Mouse (Mus musculus) midbrain, embryonic 16.5 days (tissue): ENCODE results near the gene Smarcb1. TPM values are rescaled to one million over a fixed set of nuclear protein-coding genes. Genes with fewer than 3 reads are reported as not detected.
"Not testable (repeated sequence)": the region's sequence is repeated elsewhere in the genome, so short reads cannot be mapped to it uniquely, and the experiment has no call there.

Experiments
- ATAC-seq: fragments of 200-750 bp; cut with Nextera tagmentation; 2 replicates; pipeline ENCODE4 v1.8.0; 2017; ENCODE audit warnings: moderate TSS enrichment
- H3K27ac ChIP-seq: fragments of 300-500 bp; sonication (generic); 2 replicates; pipeline ENCODE4 v1.5.1; 2014; ENCODE audit warnings: mild to moderate bottlenecking, low read length, mixed read lengths
- H3K27me3 ChIP-seq: fragments of 300-500 bp; sonication (generic); 2 replicates; pipeline ENCODE4 v1.6.1; 2014; ENCODE audit warnings: low read depth, low read length, mixed read lengths; ENCODE audit not compliant: control insufficient read depth, insufficient read depth
- H3K36me3 ChIP-seq: fragments of 300-500 bp; sonication (generic); 2 replicates; pipeline ENCODE4 v1.6.1; 2014; ENCODE audit warnings: mild to moderate bottlenecking, low read length, moderate library complexity, mixed read lengths; ENCODE audit not compliant: control insufficient read depth, insufficient read depth
- H3K4me1 ChIP-seq: fragments of 300-500 bp; sonication (generic); 2 replicates; pipeline ENCODE4 v1.6.1; 2014; ENCODE audit warnings: mild to moderate bottlenecking, low read length, mixed read lengths; ENCODE audit not compliant: control insufficient read depth, insufficient read depth
- H3K4me2 ChIP-seq: fragments of 300-500 bp; sonication (generic); 2 replicates; pipeline ENCODE4 v1.6.1; 2014; ENCODE audit warnings: mild to moderate bottlenecking, low read length, mixed read lengths
- H3K4me3 ChIP-seq: fragments of 300-500 bp; sonication (generic); 2 replicates; pipeline ENCODE4 v1.5.1; 2014; ENCODE audit warnings: low read depth, mild to moderate bottlenecking, low read length, moderate library complexity, mixed read lengths
- H3K9ac ChIP-seq: fragments of 300-500 bp; sonication (generic); 2 replicates; pipeline ENCODE4 v1.6.1; 2014; ENCODE audit warnings: low read depth, low read length, mixed read lengths
- H3K9me3 ChIP-seq: fragments of 300-500 bp; sonication (generic); replicated peaks from 2 replicates; pipeline ENCODE4 v1.6.1; 2014; ENCODE audit warnings: mild to moderate bottlenecking, low read length, mixed read lengths; ENCODE audit not compliant: control insufficient read depth, poor library complexity, severe bottlenecking
- WGBS: fragments of 180-500 bp; shearing (Covaris S2); extraction: QIAGEN DNeasy Blood & Tissue Kit; methylation state at CpG from one replicate; pipeline ENCODE4 v1.1.7; 2014; 5-methylcytosine and 5-hydroxymethylcytosine counted together
- polyA plus RNA-seq: library from polyadenylated mRNA; unstranded; fragments of >200 nt; fragmentation: Nextera tagmentation; extraction: Ambion mirVana; gene quantifications from 2 replicates; pipeline ENCODE4 v1.2.1, GENCODE M21; 2015

Gene Smarcb1
- polyA plus RNA-seq, 1 experiment from 2014 or later = 262 TPM

- H3K27ac ChIP-seq = peak overlapping the region; percentile 83
- peaks cover 8% of the 10 kb centered on the region for H3K4me1 ChIP-seq
- peak overlapping the region; percentile 60 for H3K4me2 ChIP-seq
- no peaks in the 10 kb centered on the region for H3K27me3 ChIP-seq
- WGBS = 34% methylated on average over 10 of the region's 10 CpGs
- peak overlapping the region; percentile 61 for H3K9ac ChIP-seq
- no peaks in the 10 kb centered on the region for H3K36me3 ChIP-seq
- ATAC-seq = peak; percentile 8; the same call in 1 of the 2 replicates
- no peaks in the 10 kb centered on the region for H3K9me3 ChIP-seq
- peak overlapping the region; percentile 37 for H3K4me3 ChIP-seq
Observed at GRCm38 (mm10) chr10:75872025-75872914, 49.1 kb downstream of the Smarcb1 start.

GRCm38 (mm10) chr10:75861587-75861986, 59.8 kb downstream of the Smarcb1 start:
- Histone ChIP-seq H3K27ac (no peak overlapping the region), H3K36me3 (peaks cover 2% of the 10 kb centered on the region; the same call in 1 of the 2 replicates), H3K9me3 (no peaks in the 10 kb centered on the region), H3K27me3 (no peaks in the 10 kb centered on the region), H3K4me1 (peaks cover 27% of the 10 kb centered on the region), H3K9ac (no peak overlapping the region), H3K4me3 (no peak overlapping the region), H3K4me2 (no peak overlapping the region)
- no peak for ATAC-seq
- WGBS = 47% methylated on average over 5 of the region's 5 CpGs

GRCm38 (mm10) chr10:75860746-75861145, 60.7 kb downstream of the Smarcb1 start:
- Histone ChIP-seq H3K4me3 (peak overlapping the region; percentile 55; the same call in 1 of the 2 replicates), H3K9ac (no peak overlapping the region)

GRCm38 (mm10) chr10:75859786-75860470, 61.5 kb downstream of the Smarcb1 start, which contains the start of gene Mif:
Gene Mif, minus strand, starts transcription at chr10:75860240.
- peak within 1 kb of the TSS; percentile 73 for H3K9ac ChIP-seq
- not testable (repeated sequence) for H3K36me3 ChIP-seq, H3K27me3 ChIP-seq, H3K9me3 ChIP-seq
- WGBS = 0% methylated on average over 44 of the region's 46 CpGs
- H3K4me2 ChIP-seq = peak within 1 kb of the TSS; percentile 86
- peaks cover 27% of the 10 kb centered on the region for H3K4me1 ChIP-seq
- peak within 1 kb of the TSS; percentile 55 for H3K4me3 ChIP-seq
- peak within 1 kb of the TSS; percentile 90 for H3K27ac ChIP-seq
- peak; percentile 96 for ATAC-seq

More at GRCm38 (mm10) chr10:75860746-75861145, 60.7 kb downstream of the Smarcb1 start:
- Histone ChIP-seq H3K27ac (peak overlapping the region; percentile 90), H3K27me3 (no peaks in the 10 kb centered on the region), H3K9me3 (no peaks in the 10 kb centered on the region), H3K4me2 (peak overlapping the region; percentile 86), H3K4me1 (peaks cover 27% of the 10 kb centered on the region), H3K36me3 (peaks cover 2% of the 10 kb centered on the region; the same call in 1 of the 2 replicates)
- ATAC-seq = no peak
- 23% methylated on average over 7 of the region's 7 CpGs for WGBS

- peaks cover 2% of the 10 kb centered on the region; the same call in 1 of the 2 replicates for H3K36me3 ChIP-seq
- peak overlapping the region; percentile 90 for H3K27ac ChIP-seq
- H3K4me1 ChIP-seq = peaks cover 27% of the 10 kb centered on the region
- H3K4me3 ChIP-seq = peak overlapping the region; percentile 55
- ATAC-seq = peak; percentile 82
- no peaks in the 10 kb centered on the region for H3K9me3 ChIP-seq
- H3K9ac ChIP-seq = peak overlapping the region; percentile 73
- H3K4me2 ChIP-seq = peak overlapping the region; percentile 86
- no peaks in the 10 kb centered on the region for H3K27me3 ChIP-seq
- 2% methylated on average over 27 of the region's 27 CpGs for WGBS
Observed at GRCm38 (mm10) chr10:75859107-75859746, 62.2 kb downstream of the Smarcb1 start.

- Histone ChIP-seq H3K4me2 (no peak overlapping the region), H3K9me3 (no peaks in the 10 kb centered on the region), H3K4me1 (peaks cover 27% of the 10 kb centered on the region), H3K36me3 (peaks cover 2% of the 10 kb centered on the region; the same call in 1 of the 2 replicates), H3K27ac (no peak overlapping the region), H3K4me3 (no peak overlapping the region), H3K27me3 (no peaks in the 10 kb centered on the region), H3K9ac (no peak overlapping the region)
- WGBS = 95% methylated on average over 4 of the region's 4 CpGs
- no peak for ATAC-seq
Observed at GRCm38 (mm10) chr10:75857598-75857997, 63.8 kb downstream of the Smarcb1 start.

- H3K9me3 ChIP-seq = no peaks in the 10 kb centered on the region
- H3K4me2 ChIP-seq = no peak overlapping the region
- H3K9ac ChIP-seq = no peak overlapping the region
- H3K36me3 ChIP-seq = peaks cover 2% of the 10 kb centered on the region; the same call in 1 of the 2 replicates
- H3K4me1 ChIP-seq = peaks cover 27% of the 10 kb centered on the region
- no peak overlapping the region for H3K27ac ChIP-seq
- WGBS = 81% methylated on average over 3 of the region's 3 CpGs
- no peak overlapping the region for H3K4me3 ChIP-seq
- H3K27me3 ChIP-seq = no peaks in the 10 kb centered on the region
- no peak for ATAC-seq
Observed at GRCm38 (mm10) chr10:75856976-75857375, 64.4 kb downstream of the Smarcb1 start.

GRCm38 (mm10) chr10:75856155-75856907, 65.1 kb downstream of the Smarcb1 start:
- H3K4me3 ChIP-seq = no peak overlapping the region
- no peak for ATAC-seq
- WGBS = 86% methylated on average over 11 of the region's 11 CpGs
- H3K27me3 ChIP-seq = no peaks in the 10 kb centered on the region
- H3K9me3 ChIP-seq = no peaks in the 10 kb centered on the region
- peaks cover 24% of the 10 kb centered on the region for H3K4me1 ChIP-seq
- no peak overlapping the region for H3K4me2 ChIP-seq
- H3K36me3 ChIP-seq = peaks cover 2% of the 10 kb centered on the region; the same call in 1 of the 2 replicates
- no peak overlapping the region for H3K27ac ChIP-seq
- no peak overlapping the region for H3K9ac ChIP-seq
